Mouse (Mus musculus) left cerebral cortex, postnatal 10 days (tissue): ENCODE data around the gene Rpap1. TPM values are rescaled to one million over a fixed set of nuclear protein-coding genes. Genes with fewer than 3 reads are reported as not detected.
"Not testable (repeated sequence)": the region's sequence is repeated elsewhere in the genome, so short reads cannot be mapped to it uniquely, and the experiment has no call there.

ENCODE experiments used
- DNase-seq, 2 experiments: peaks; one replicate each; pipeline ENCODE4 v3.0.0; 2021 to 2022; ENCODE audit warnings: low spot score in 2 of 2, mixed read lengths in 1 of 2; ENCODE audit errors: extremely low spot score in 1 of 2
- intact Hi-C: fragments of 180-260 bp; cut with DNase I; formaldehyde crosslinking; loops from one replicate; pipeline ENCODE4 v1.15.1; 2025
- total RNA-seq, 2 experiments: library from RNA; stranded (reverse); gene quantifications; 2 replicates each; pipeline ENCODE4 v1.2.3; 2021

Rpap1 gene
- total RNA-seq, 2 experiments from 2014 or later: 15.9 to 17.1 TPM

GRCm38 (mm10) chr2:119743176-119743807 lies 44.0 kb downstream of the Rpap1 start:
- intact Hi-C loops: no loop called here
- peak; percentile 50 to 83 for DNase-seq

DNA sequence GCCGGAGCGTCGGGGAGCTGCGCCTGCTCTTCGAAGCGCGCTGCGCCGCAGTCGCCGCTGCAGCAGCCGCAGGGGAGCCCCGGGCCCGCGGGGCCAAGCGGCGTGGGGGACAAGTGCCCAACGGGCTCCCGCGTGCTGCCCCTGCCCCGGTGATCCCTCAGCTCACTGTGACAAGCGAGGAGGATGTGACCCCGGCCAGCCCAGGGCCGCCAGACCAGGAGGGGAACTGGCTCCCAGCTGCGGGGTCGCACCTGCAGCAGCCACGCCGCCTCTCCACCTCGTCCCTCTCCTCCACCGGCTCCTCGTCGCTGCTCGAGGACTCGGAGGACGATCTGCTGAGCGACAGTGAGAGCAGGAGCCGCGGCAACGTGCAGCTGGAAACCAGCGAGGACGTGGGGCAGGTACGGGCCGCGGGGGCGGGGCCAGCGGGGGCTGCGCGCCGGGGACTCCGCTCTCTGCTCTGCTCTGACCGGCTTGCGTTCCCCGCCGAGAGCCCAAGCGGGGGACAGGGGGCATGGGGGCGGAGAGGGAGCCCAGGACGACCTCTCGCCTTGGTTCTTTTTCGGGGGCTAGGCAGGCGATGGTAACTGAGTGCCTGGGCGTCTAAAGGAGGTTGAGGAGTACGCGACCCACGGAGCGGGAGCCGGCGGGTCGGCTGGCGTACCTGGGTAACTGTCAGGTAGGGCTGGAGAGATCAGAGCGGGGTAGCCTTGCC lies 44.7 kb downstream of the Rpap1 start:
- intact Hi-C loops: no loop called here
- peak in 1 of 2 experiments; percentile 73 for DNase-seq

- peak in 1 of 2 experiments; percentile 61 for DNase-seq
- intact Hi-C loops: no loop called here
These were observed 45.5 kb downstream of the Rpap1 start, which contains the start of gene Itpka for GRCm38 (mm10) chr2:119741581-119742411. Itpka (plus strand) TSS chr2:119742337.

DNA sequence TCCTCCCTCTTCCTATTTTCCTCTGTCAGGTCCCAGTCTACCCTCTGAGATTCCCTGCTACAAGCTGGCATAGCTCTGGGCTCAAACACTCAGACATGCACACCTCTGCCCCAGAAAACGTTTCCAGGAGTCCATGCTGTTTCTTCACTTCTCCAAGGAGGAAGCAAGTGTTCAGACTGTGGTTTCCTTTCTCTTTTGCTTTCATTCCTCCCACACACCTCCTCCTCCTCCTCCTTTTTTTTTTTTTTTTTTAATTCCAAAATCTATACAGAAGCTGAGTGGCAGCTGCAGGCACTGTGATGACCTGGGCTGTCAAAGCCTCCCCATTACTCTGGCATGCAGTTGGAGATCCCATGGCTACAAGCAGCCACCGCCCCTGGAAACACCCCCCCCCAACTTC lies 46.8 kb downstream of the Rpap1 start:
- no peak for DNase-seq
- intact Hi-C loops: no loop called here

GRCm38 (mm10) chr2:119737124-119737523 lies 50.2 kb downstream of the Rpap1 start:
- DNase-seq: peak in 1 of 2 experiments; percentile 23
- intact Hi-C loops: no loop called here

DNA sequence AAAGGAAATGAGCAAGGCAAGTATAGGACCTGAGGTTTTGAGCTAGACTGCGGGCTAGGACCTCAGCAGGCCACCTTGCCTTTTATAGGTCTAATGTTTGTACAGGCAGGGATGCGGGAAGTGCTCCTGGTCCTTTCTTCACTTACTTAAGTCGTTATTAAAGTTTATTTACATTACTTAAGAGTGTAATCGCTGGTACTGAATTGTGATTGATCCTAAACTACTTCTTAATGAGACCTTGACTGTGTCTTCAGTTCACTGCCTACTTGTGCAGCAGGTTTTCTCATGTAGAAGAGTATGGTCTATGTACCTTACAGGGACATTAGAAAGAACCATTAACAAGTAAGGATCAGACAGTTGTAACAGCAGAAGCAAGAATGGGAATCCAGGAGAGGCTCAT lies 56.6 kb downstream of the Rpap1 start:
- DNase-seq: no peak
- intact Hi-C loops: no loop called here

- no peak for DNase-seq
- intact Hi-C loops: no loop called here
These were observed 59.4 kb downstream of the Rpap1 start for GRCm38 (mm10) chr2:119727762-119728416.

GRCm38 (mm10) chr2:119721070-119721469 lies 66.3 kb downstream of the Rpap1 start:
- no peak for DNase-seq
- intact Hi-C loops: no loop called here

GRCm38 (mm10) chr2:119715868-119716267 lies 71.5 kb downstream of the Rpap1 start:
- DNase-seq, intact Hi-C loops: not testable (repeated sequence)

Other genes starting within 250 kb of the Rpap1 start
- gene Exd1, start 239.9 kb downstream of the Rpap1 start, total RNA-seq: under 1 TPM; 0.63 to 0.64 TPM
- gene Chp1, start 239.8 kb downstream of the Rpap1 start, total RNA-seq: 100 to 1,000 TPM; 108 to 110 TPM
- 1 to 10 TPM; 1.6 to 2.2 TPM for gene Nusap1, start 169.2 kb downstream of the Rpap1 start, total RNA-seq
- gene Oip5, start 169.1 kb downstream of the Rpap1 start, total RNA-seq: 1 to 10 TPM; 2.4 to 2.6 TPM
- 10 to 100 TPM; 24.7 to 29.0 TPM for gene Ndufaf1, start 124.7 kb downstream of the Rpap1 start, total RNA-seq
- gene Rtf1, start 112.5 kb downstream of the Rpap1 start, total RNA-seq: 10 to 100 TPM; 57.6 to 60.6 TPM
- gene Itpka, start 45.2 kb downstream of the Rpap1 start, total RNA-seq: 10 to 100 TPM; 95.0 to 97.9 TPM
- gene Ltk, start 27.1 kb downstream of the Rpap1 start, total RNA-seq: 1 to 10 TPM; 5.9 to 7.1 TPM
- gene Tyro3, start 10.2 kb upstream of the Rpap1 start, total RNA-seq: 10 to 100 TPM; 73.3 to 74.1 TPM
- gene Mga, start 109.7 kb upstream of the Rpap1 start, total RNA-seq: 10 to 100 TPM; 57.9 to 63.5 TPM
- 10 to 100 TPM; 79.1 to 79.2 TPM for gene Mapkbp1, start 185.2 kb upstream of the Rpap1 start, total RNA-seq
- 1 to 10 TPM; 5.6 to 6.2 TPM for gene Jmjd7, start 239.9 kb upstream of the Rpap1 start, total RNA-seq
- gene Gm28042, start 240.0 kb upstream of the Rpap1 start, total RNA-seq: 1 to 10 TPM in 1 of 2 experiments, under 1 TPM in 1; 0.71 to 1.6 TPM
- gene Pla2g4b, start 245.9 kb upstream of the Rpap1 start, total RNA-seq: 1 to 10 TPM; 2.6 to 3.3 TPM